Mouse (Mus musculus): ENCODE measurements around the gene Edf1.

- TF ChIP-seq ZNF384 (IDR thresholded peaks at IDR 0.05; ENCODE audit: low read depth, low read length) (no peak), MAFK (IDR thresholded peaks at IDR 0.05; ENCODE audit: insufficient read depth, low read depth, low read length) (no peak)
Observed at GRCm38 (mm10) chr2:25557221-25557963, at the start of gene Edf1.
